In the genomic region with DNA sequence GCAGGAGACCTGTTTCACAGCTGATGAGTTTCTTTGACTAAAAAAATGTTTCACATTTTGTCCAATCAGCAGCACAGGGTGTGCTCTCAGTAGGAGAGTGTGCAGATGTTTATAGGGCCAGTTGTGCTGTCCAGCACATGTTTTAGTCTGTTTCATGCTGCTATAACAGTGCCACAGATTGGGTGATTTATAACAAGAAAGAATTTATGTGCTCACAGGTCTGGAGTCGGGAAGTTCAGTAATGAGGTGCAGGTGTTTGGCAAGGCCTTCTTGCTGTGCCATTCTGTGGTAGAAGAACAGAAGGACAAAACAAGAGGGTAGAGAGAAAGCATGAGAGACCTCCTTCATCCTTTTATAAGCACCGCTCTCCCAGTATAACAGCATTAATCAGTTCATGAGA, we compare ENCODE assay signal across 17 mouse cellular contexts.
A peak's percentile ranks its signal among the peaks of the same experiment; 100 is the strongest.
DNase-seq lines count a peak whose midpoint lies in the region; ATAC-seq and TF ChIP-seq lines count a peak whose summit lies in the region.
"Had no signal": no experiment of that assay in that cellular context is flagged by ENCODE, and none has a peak within 500 bp of the region (broad histone marks: within the 10 kb centered on the region; RNA-seq: fewer than 3 reads in every experiment).

No protein-coding gene starts in this region.

- WGBS in kidney, postnatal 0 days, result 40% methylated on average over 2 of the region's 2 CpGs
- 38% methylated on average over 2 of the region's 2 CpGs for WGBS in kidney, embryonic 16.5 days
- 87% methylated on average over 2 of the region's 2 CpGs for WGBS in liver, embryonic 15.5 days (ENCODE audit: insufficient replicate concordance)

- no peak overlapping the region for H3K27ac ChIP-seq in kidney, postnatal 0 days
- H3K27ac ChIP-seq in kidney, embryonic 16.5 days (ENCODE audit: low read length), result no peak overlapping the region
- peak overlapping the region; percentile 67; the same call in 1 of the 2 replicates for H3K27ac ChIP-seq in liver, embryonic 15.5 days (replicated peaks)
- H3K27ac ChIP-seq: forebrain, embryonic 13.5 days; left cerebral cortex, adult 2 months; midbrain, embryonic 13.5 days had no signal

- no peak for TF ChIP-seq CTCF in kidney, postnatal 0 days (IDR thresholded peaks at IDR 0.05; ENCODE audit: low read depth)

- H3K36me3 ChIP-seq in kidney, postnatal 0 days (ENCODE audit: insufficient read depth, low read length), result no peaks in the 10 kb centered on the region
- no peaks in the 10 kb centered on the region for H3K36me3 ChIP-seq in kidney, embryonic 16.5 days (ENCODE audit: insufficient read depth, low read length)
- no peaks in the 10 kb centered on the region for H3K36me3 ChIP-seq in liver, embryonic 15.5 days (replicated peaks)
- H3K36me3 ChIP-seq: midbrain, embryonic 13.5 days had no signal

- H3K4me3 ChIP-seq in kidney, postnatal 0 days (replicated peaks; ENCODE audit: low read depth, low read length), result no peak overlapping the region
- no peak overlapping the region for H3K4me3 ChIP-seq in kidney, embryonic 16.5 days (ENCODE audit: low read length)
- H3K4me3 ChIP-seq in liver, embryonic 15.5 days (replicated peaks), result no peak overlapping the region
- H3K4me3 ChIP-seq: forebrain, embryonic 13.5 days; left cerebral cortex, adult 2 months; midbrain, embryonic 13.5 days; myocyte had no signal

- no peaks in the 10 kb centered on the region for H3K27me3 ChIP-seq in kidney, postnatal 0 days (ENCODE audit: insufficient read depth, low read length)
- H3K27me3 ChIP-seq in kidney, embryonic 16.5 days (ENCODE audit: insufficient read depth, low read length), result no peaks in the 10 kb centered on the region
- no peaks in the 10 kb centered on the region for H3K27me3 ChIP-seq in liver, embryonic 15.5 days
- H3K27me3 ChIP-seq: forebrain, embryonic 13.5 days; midbrain, embryonic 13.5 days had no signal

- peak; percentile 34 for DNase-seq in kidney, postnatal 0 days (ENCODE audit: low spot score)
- DNase-seq in embryo, embryonic 10.5 days (ENCODE audit: low spot score), result peak; percentile 58
- DNase-seq in forelimb bud, embryonic 11.5 days (ENCODE audit: low read depth, low spot score), result peak; percentile 92
- no peak for DNase-seq in heart, adult 9 months (ENCODE audit: low spot score in 2 of 2)
- DNase-seq in cerebellum, adult 8-10 months, result no peak
- DNase-seq: adrenal gland, postnatal 10 days; cerebellum, adult 11-12 months; kidney, postnatal 25 days; lung, adult 2 months; thymus, postnatal 4 days had no signal

- H3K9me3 ChIP-seq in kidney, postnatal 0 days (replicated peaks; ENCODE audit: low read length), result no peaks in the 10 kb centered on the region
- no peaks in the 10 kb centered on the region for H3K9me3 ChIP-seq in kidney, embryonic 16.5 days (ENCODE audit: low read length)
- H3K9me3 ChIP-seq in liver, embryonic 15.5 days (replicated peaks), result no peaks in the 10 kb centered on the region
- H3K9me3 ChIP-seq: forebrain, embryonic 13.5 days; midbrain, embryonic 13.5 days had no signal

- H3K4me1 ChIP-seq in kidney, postnatal 0 days (replicated peaks; ENCODE audit: insufficient read depth, low read length), result no peaks in the 10 kb centered on the region
- H3K4me1 ChIP-seq in kidney, embryonic 16.5 days (ENCODE audit: insufficient read depth, low read length), result peaks cover 11% of the 10 kb centered on the region; the same call in 1 of the 2 replicates
- peaks cover 60% of the 10 kb centered on the region for H3K4me1 ChIP-seq in liver, embryonic 15.5 days (replicated peaks)

- H3K9ac ChIP-seq in kidney, postnatal 0 days (ENCODE audit: low read depth, low read length), result no peak overlapping the region
- H3K9ac ChIP-seq in kidney, embryonic 16.5 days (replicated peaks; ENCODE audit: low read length), result no peak overlapping the region
- H3K9ac ChIP-seq in liver, embryonic 15.5 days, result no peak overlapping the region
- H3K9ac ChIP-seq: forebrain, embryonic 13.5 days; midbrain, embryonic 13.5 days had no signal

- no peak for ATAC-seq in kidney, postnatal 0 days (replicated peaks; ENCODE audit: low FRiP score, low read depth)
- no peak for ATAC-seq in kidney, embryonic 16.5 days (ENCODE audit: low FRiP score, low TSS enrichment)
- no peak for ATAC-seq in liver, embryonic 15.5 days (ENCODE audit: insufficient read depth)
- ATAC-seq: forebrain, embryonic 13.5 days; intestine, postnatal 0 days; midbrain, embryonic 13.5 days had no signal

- no peak overlapping the region for H3K4me2 ChIP-seq in kidney, postnatal 0 days (ENCODE audit: low read length)
- no peak overlapping the region for H3K4me2 ChIP-seq in kidney, embryonic 16.5 days (replicated peaks; ENCODE audit: low read depth, low read length)
- no peak overlapping the region for H3K4me2 ChIP-seq in liver, embryonic 15.5 days
- H3K4me2 ChIP-seq: forebrain, embryonic 13.5 days; midbrain, embryonic 13.5 days had no signal

Comparison
In these comparisons a context has a peak if more than half of its experiments do, and no peak if none do; other contexts are left out.
1. DNase-seq: peak in kidney, postnatal 0 days (single experiment), embryo, embryonic 10.5 days (single experiment) and forelimb bud, embryonic 11.5 days (single experiment); none in heart, adult 9 months (0 of 2) and cerebellum, adult 8-10 months (single experiment).